Mouse (Mus musculus): ENCODE measurements around the gene Nppb. TPM values are rescaled to one million over a fixed set of nuclear protein-coding genes. Genes with fewer than 3 reads are reported as not detected.
A peak's percentile ranks its signal among the peaks of the same experiment; 100 is the strongest.

Gene Nppb
- total RNA-seq (2018; cell fraction: chromatin; rRNA removed), result not detected
- not detected for total RNA-seq (2018; cell fraction: cytosol; rRNA removed)
- total RNA-seq (2018; cell fraction: nucleus; rRNA removed), result not detected
- polyA plus RNA-seq (2018), result not detected in 3 replicates

DNA sequence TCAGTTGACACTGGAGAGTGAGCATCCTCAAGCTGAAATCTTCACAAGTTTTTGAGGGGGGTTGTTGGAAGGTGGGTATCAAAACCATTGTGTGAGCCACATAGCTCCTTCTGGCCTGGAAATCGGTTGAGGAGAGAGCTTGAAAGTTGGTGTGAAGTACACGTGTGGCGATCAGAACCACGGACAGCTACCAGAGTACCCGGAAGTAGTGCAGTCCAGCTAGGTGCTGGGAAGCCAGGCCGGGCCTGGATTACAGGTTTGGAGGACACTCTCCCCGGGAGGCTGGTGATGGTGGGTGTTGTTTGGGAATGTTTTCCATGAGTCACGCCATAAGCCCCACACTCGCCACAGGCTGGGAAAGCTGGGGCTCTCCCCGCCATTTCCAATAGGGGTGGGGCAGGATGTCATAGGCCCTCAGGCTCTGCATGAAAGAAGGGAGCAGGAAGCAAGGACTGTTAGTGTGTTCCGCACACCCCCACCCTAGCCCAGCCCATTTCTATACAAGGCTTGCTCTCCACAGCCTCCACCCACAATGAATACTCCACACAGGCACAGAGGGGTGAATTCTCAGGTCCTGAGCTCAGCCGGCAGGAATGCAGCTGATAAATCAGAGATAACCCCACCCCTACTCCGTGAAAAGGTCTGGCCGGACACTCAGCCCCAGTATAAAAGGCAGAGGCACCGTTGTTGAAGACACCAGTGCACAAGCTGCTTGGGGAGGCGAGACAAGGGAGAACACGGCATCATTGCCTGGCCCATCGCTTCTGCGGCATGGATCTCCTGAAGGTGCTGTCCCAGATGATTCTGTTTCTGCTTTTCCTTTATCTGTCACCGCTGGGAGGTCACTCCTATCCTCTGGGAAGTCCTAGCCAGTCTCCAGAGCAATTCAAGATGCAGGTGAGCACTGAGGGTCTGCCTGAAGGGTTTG, at the start of gene Nppb:
Nppb (plus strand) TSS at position 584 of the 928 bp plus-strand sequence.
- Histone ChIP-seq H3K27ac (no peak within 1 kb of the TSS), H3K36me3 (ENCODE audit: inconsistent target) (no peaks in the 10 kb centered on the region), H3K79me2 (ENCODE audit: inconsistent target) (no peaks in the 10 kb centered on the region), H3K4me3 (ENCODE audit: inconsistent target) (no peak within 1 kb of the TSS)
- 27% methylated on average over 20 of the region's 20 CpGs for WGBS (ENCODE audit: missing documents)

DNA sequence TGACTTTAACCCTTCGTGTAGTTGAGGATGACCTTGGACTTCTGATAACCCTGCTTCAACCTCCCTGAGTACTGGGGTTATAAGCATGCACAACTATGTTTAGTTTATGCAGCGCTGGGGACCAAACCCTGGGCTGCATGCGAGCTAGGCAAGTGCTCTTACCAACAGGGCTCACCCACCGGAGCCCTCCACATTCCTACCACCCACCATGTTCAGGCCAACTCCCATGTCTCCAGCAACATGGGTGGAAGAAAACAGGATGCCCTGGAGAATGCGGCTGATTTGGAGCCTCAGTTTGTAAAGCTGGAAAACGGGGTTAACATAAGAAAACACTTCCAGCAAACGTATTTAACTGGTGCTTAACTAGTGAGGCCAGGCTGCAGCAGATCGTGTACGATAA, 49.7 kb upstream of the Nppb start:
- peaks cover 20% of the 10 kb centered on the region for H3K36me3 ChIP-seq (ENCODE audit: inconsistent target)
- peaks cover 55% of the 10 kb centered on the region for H3K79me2 ChIP-seq (ENCODE audit: inconsistent target)
- 40% methylated on average over 9 of the region's 9 CpGs for WGBS (ENCODE audit: missing documents)
- H3K27ac ChIP-seq, result peak overlapping the region; percentile 96
- H3K4me3 ChIP-seq (ENCODE audit: inconsistent target), result peak overlapping the region; percentile 86

DNA sequence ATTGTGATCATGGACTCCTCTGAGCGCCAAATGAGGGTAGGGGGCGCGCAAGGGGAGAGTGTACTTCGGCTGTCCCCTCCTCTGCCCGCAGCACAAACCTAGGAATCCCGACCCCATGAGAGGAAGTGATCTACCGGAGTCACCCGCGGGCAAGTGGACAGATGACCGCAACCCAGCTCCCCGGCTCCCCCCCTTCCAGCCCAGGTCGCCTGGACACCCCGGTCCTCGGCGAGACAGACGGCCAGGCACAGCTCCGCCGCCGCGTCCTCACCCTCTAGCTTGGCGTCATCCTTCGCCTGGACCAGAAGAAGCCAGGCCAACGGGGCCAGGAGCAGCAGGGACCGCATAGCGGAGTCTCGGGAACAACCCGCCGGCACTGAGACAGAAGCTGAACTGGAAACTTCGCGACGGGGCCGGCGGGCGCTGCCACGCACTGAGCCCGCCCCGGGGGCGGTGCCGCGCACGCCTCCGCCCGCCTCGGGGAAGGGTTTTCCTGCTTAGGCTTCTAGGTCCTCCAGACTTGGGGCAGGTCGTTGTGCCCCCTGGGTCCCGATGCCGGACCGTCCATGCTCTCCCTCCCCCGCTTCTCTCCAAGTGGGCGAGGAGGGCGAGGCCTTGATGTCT, 49.1 kb upstream of the Nppb start, which contains the start of gene Plod1:
Plod1 (minus strand) TSS at position 437 of the 624 bp plus-strand sequence.
- under 1% methylated on average over 49 of the region's 51 CpGs for WGBS (ENCODE audit: missing documents)
- Histone ChIP-seq H3K27ac (peak within 1 kb of the TSS; percentile 96), H3K4me3 (ENCODE audit: inconsistent target) (peak within 1 kb of the TSS; percentile 86), H3K36me3 (ENCODE audit: inconsistent target) (peaks cover 15% of the 10 kb centered on the region), H3K79me2 (ENCODE audit: inconsistent target) (peaks cover 53% of the 10 kb centered on the region)

DNA sequence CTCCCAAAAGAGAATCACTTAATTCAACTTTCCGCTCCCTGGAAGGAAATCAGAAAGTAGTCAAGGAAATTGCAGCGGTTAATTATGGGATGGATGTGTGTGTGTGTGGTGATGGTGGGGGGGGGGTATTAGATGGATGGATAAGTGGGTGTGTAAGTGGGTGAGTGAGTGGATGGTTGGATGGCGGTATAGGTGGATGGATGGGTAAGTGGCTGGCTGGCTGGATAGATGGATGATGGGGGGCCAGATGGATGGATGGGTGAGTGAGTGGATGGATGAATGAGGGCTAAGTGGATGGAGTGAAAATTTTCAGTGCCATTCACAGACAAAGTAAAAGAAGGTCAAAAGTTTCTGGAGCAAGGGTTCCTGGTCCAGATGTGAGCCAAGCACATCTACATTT, 48.6 kb upstream of the Nppb start:
- WGBS (ENCODE audit: missing documents), result 33% methylated on average over 3 of the region's 3 CpGs
- H3K79me2 ChIP-seq (ENCODE audit: inconsistent target), result peaks cover 53% of the 10 kb centered on the region
- H3K4me3 ChIP-seq (ENCODE audit: inconsistent target), result peak overlapping the region; percentile 86
- peak overlapping the region; percentile 96 for H3K27ac ChIP-seq
- H3K36me3 ChIP-seq (ENCODE audit: inconsistent target), result peaks cover 9% of the 10 kb centered on the region; the same call in 1 of the 2 replicates

DNA sequence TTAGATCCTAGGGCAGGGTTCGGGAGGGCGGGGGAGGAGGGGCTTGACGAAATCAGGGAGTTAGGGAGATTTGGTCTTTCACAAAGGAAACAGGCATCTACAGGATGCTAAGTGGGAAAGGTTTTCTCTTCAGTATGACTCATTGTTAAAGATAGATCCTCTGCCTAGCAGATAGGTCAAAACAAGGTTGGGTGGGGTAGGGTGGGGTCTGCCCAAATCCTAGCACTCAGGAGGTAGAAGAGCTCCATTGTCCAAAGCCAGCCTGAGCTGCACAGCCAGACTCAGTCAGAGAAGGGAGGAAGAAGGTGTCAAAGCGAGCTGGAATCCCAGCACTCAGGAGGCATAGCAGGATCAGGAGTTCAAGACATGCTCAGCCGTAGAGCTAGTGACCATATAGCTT, 48.1 kb upstream of the Nppb start:
- Histone ChIP-seq H3K79me2 (ENCODE audit: inconsistent target) (peaks cover 53% of the 10 kb centered on the region), H3K4me3 (ENCODE audit: inconsistent target) (no peak overlapping the region; the same call in 1 of the 2 replicates), H3K36me3 (ENCODE audit: inconsistent target) (peaks cover 5% of the 10 kb centered on the region; the same call in 1 of the 2 replicates), H3K27ac (peak overlapping the region; percentile 96)
- WGBS (ENCODE audit: missing documents), result 83% methylated on average over 5 of the region's 5 CpGs

DNA sequence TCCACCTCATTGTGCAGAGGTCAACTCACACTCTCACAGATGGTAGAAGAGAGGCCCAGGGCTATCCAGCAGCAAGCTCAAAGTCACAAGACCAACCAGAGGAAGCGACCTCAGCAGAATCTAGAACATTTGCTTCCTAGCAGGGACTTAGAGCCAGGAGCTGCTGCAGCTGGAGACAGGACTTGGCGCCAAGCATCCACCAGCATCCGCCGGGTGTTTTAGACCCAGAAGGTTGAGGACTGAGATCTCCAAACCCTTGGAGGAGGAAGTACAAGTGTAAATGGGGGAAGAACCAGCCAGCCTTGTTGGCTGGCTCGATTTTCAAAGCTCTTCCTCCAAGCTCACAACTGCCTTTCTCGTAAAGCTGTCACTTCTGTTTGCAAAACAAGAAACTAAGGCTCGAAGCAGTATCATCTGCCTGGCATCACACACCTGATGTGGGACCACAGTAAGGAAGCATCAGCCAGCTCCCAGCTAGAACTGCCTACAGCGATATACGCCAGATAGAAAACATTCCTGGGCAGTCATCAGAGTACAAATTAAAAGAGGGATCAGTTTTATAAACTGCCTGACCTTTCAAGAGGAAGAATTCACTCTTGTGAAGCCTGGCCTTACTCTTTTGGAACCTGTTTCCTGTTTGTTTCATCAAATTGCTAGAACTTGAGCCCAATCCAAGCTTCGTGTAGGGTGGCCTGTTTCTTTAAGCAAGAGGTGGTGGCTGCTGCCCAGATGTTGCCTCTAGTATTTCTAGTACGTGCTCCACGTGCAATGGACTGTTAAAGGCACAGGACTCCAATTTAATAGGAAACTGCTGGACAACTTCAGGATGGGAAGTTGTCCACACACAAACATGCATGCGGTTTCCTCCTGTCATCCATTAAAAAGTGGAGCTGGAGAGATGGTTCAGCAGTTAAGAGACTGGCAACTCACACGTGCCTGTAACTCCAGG, 47.2 kb upstream of the Nppb start:
- no peaks in the 10 kb centered on the region; the same call in 1 of the 2 replicates for H3K36me3 ChIP-seq (ENCODE audit: inconsistent target)
- 38% methylated on average over 14 of the region's 14 CpGs for WGBS (ENCODE audit: missing documents)
- H3K79me2 ChIP-seq (ENCODE audit: inconsistent target), result peaks cover 53% of the 10 kb centered on the region
- H3K27ac ChIP-seq, result peak overlapping the region; percentile 96
- no peak overlapping the region for H3K4me3 ChIP-seq (ENCODE audit: inconsistent target)

DNA sequence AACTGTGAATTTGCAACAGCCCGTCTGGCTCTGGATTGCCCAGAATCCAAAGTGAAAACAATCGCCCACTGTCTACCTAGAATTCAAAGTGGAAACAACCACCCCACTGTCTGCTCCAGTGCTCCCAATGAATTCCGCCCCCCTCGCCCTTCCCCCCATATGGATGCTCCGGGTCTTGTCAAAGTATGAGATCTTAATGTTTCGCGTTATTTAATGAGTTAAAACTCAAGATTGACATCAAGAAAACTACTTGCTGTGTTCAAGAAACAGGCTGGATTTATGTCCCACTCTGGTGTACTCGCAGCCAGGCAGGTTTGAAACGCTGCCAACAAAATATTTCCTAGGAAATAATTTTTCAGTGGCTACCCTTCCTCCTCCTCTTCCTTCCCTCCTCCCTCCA, 45.5 kb upstream of the Nppb start:
- Histone ChIP-seq H3K79me2 (ENCODE audit: inconsistent target) (peaks cover 53% of the 10 kb centered on the region), H3K27ac (peak overlapping the region; percentile 96), H3K36me3 (ENCODE audit: inconsistent target) (peaks cover 13% of the 10 kb centered on the region), H3K4me3 (ENCODE audit: inconsistent target) (no peak overlapping the region)
- WGBS (ENCODE audit: missing documents), result 73% methylated on average over 9 of the region's 9 CpGs

DNA sequence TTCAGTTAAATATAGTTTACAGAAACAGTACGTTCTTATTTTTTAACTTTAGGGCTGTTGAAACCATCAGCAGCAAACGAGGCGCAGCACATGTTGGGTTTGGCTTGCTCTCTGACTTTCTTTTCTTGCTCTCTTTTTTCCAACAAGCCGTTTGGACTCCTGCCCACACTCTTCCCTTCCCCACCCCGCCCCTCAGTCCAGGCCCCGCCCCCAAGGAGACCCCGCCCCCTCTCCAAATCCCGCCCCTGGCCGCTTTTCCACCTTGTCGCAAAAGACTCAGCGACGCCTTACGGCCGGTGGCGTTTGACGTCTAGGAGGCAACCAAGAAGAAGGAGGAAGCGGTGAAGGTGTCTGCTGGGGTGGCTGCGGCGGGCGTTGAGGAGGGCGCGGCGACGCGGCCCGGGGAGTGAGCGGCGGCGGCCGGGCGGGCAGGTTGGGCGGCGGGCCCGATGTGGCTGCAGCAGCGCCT, 45.0 kb upstream of the Nppb start, which contains the start of gene 2510039O18Rik:
2510039O18Rik (plus strand) TSS at position 320 of the 469 bp plus-strand sequence.
- Histone ChIP-seq H3K27ac (peak within 1 kb of the TSS; percentile 96), H3K4me3 (ENCODE audit: inconsistent target) (peak within 1 kb of the TSS; percentile 69), H3K79me2 (ENCODE audit: inconsistent target) (peaks cover 53% of the 10 kb centered on the region), H3K36me3 (ENCODE audit: inconsistent target) (peaks cover 18% of the 10 kb centered on the region)
- WGBS (ENCODE audit: missing documents), result 1% methylated on average over 28 of the region's 35 CpGs

DNA sequence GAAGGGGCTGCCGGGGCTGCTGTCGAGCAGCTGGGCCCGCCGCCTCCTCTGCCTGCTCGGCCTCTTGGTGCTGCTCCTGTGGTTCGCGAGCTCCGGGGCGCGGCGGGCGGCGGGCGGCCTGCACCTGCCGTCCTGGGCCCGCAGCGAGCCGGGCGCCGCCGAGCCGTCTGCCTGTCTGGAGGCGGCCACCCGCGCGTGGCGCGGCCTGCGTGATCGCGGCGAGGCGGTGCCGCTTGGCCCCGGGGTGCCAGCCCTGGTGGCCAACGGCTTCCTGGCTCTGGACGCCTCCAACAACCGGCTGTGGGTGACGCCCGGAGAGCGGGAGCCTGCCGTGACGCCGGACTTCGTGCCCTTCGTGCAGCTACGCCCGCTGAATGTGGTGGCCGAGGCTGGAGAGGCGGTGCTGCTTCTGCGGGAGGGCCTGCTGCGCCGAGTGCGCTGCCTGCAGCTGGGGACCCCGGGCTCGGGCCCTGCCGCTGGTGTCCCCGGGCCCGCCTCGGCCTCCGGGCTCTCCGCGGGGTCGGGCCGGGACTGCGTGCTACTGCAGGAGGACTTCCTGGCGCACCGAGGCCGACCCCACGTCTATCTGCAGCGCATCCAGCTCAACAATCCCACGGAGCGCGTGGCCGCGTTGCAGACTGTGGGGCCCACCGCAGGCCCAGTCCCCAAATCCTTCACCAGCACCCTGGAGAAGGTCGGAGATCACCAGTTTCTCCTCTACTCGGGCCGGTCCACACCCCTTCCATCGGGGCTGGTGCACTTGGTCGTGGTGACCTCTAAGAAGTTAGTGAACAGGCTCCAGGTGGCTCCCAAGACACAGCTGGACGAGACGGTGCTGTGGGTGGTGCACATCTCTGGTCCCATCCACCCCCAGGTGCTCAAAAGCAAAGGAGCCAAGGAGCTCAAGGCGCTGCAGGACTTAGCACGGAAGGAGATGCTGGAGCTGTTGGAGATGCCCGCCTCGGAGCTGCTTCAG, 44.3 kb upstream of the Nppb start:
- WGBS (ENCODE audit: missing documents), result 5% methylated on average over 82 of the region's 88 CpGs
- peak overlapping the region; percentile 69 for H3K4me3 ChIP-seq (ENCODE audit: inconsistent target)
- H3K79me2 ChIP-seq (ENCODE audit: inconsistent target), result peaks cover 53% of the 10 kb centered on the region
- no peak overlapping the region; the same call in 1 of the 2 replicates for H3K27ac ChIP-seq
- peaks cover 25% of the 10 kb centered on the region for H3K36me3 ChIP-seq (ENCODE audit: inconsistent target)

DNA sequence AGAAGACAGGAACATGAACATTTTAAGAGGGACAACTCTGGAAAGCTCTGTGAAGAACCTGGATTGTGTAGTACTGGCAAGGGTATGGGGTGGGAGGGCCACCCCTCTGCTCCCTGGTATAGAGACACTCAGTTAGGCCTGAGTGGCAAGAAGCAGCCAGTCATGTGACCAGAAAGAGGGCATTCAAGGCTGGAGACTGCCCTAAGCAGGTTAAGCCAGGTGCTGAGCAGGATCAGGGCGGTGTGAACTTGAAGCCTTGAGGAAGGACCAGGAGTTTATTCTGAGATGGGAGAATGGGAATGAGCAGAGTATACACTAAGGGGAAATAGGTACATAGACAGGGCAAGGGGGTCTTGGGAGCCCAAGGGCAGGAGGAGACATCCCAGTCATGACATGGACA, 42.6 kb upstream of the Nppb start:
- H3K79me2 ChIP-seq (ENCODE audit: inconsistent target), result peaks cover 69% of the 10 kb centered on the region
- H3K4me3 ChIP-seq (ENCODE audit: inconsistent target), result peak overlapping the region; percentile 69; the same call in 1 of the 2 replicates
- 100% methylated on average over 1 of the region's 1 CpGs for WGBS (ENCODE audit: missing documents)
- H3K36me3 ChIP-seq (ENCODE audit: inconsistent target), result peaks cover 42% of the 10 kb centered on the region
- no peak overlapping the region for H3K27ac ChIP-seq

DNA sequence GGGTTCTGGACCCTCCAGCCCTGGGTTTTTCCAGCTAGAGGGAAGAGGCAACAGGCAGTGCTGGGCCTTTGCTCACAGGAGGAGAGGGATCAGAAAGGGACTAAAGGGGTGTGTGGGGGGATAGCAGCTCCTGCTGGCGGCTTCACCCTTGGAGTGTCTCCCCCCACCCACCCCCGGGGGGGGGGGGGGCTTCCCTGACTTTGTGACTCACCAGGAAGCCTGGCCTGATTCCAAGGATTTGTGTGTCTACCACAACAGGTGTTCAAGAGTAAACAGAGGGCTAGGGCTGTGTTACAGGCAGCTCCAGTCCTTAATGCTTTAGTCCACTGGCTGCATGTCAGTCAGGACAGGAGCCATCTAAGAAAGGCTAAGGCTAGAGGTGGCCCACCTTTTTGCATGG, 38.1 kb upstream of the Nppb start:
- WGBS (ENCODE audit: missing documents), result 71% methylated on average over 1 of the region's 2 CpGs
- peaks cover 59% of the 10 kb centered on the region for H3K36me3 ChIP-seq (ENCODE audit: inconsistent target)

DNA sequence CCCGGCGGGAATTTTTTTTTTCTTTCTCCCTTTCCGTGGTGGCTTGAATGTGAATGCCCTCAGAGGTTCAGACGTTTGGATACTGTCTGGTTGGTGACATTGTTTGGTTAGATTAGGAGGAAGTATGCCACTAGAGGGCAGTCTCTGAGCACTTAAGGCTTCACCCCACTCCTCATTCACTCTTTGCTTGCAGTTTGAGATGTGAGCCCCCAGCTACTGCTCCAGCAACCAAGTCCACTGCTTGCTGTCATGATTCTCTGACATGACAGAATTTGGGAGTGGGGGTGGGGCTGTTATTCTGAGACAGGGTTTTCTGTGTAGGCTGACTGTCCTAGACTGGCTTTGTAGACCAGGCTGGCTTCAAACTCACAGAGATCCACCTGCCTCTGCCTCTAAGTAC, 32.0 kb upstream of the Nppb start:
- 0 out of 2 replicates have a peak, but pooled peaks cover under 1% of the 10 kb centered on the region for H3K79me2 ChIP-seq (ENCODE audit: inconsistent target)
- no peak overlapping the region for H3K4me3 ChIP-seq (ENCODE audit: inconsistent target)
- H3K36me3 ChIP-seq (ENCODE audit: inconsistent target), result peaks cover 12% of the 10 kb centered on the region; the same call in 1 of the 2 replicates
- WGBS (ENCODE audit: missing documents), result 27% methylated on average over 4 of the region's 4 CpGs
- no peak overlapping the region for H3K27ac ChIP-seq

More for the DNA sequence above, 38.1 kb upstream of the Nppb start:
- no peak overlapping the region for H3K4me3 ChIP-seq (ENCODE audit: inconsistent target)
- no peak overlapping the region for H3K27ac ChIP-seq
- peaks cover 58% of the 10 kb centered on the region for H3K79me2 ChIP-seq (ENCODE audit: inconsistent target)

DNA sequence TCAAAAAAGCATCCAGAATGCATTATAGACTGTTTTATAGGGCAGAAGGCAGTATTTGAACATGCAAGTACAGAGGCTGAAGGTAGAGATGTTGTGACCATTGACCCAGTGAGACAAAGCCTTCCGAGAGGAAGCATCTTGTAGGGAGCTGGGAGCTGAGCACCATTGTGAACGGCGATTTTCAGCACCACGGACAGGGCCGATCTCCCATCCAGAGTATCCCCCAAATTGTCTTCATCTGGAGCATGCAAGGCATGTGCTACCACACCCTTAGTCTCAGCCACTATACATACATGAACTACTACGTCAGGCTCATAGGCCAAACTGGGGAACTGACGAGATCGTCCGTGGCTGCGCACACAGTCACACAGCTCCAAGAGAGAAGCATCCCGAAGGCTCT, 28.4 kb upstream of the Nppb start:
- 35% methylated on average over 11 of the region's 11 CpGs for WGBS (ENCODE audit: missing documents)
- Histone ChIP-seq H3K36me3 (ENCODE audit: inconsistent target) (0 out of 2 replicates have a peak, but pooled peaks cover 1% of the 10 kb centered on the region), H3K27ac (no peak overlapping the region), H3K79me2 (ENCODE audit: inconsistent target) (no peaks in the 10 kb centered on the region), H3K4me3 (ENCODE audit: inconsistent target) (no peak overlapping the region)
